Mouse (Mus musculus) liver, embryonic 14.5 days (tissue): ENCODE measurements at regions not wholly inside any gene's neighbourhood (a gene's known extent, or its start where the extent isn't known, plus 50 kb on each side); places are given as distances from the start of the nearest gene placed in this dataset.

Experiments
- ATAC-seq: fragments of 200-750 bp; cut with Nextera tagmentation; 2 replicates; pipeline ENCODE4 v1.8.0; 2017; ENCODE audit warnings: moderate number of reproducible peaks, mild to moderate bottlenecking, moderate library complexity; ENCODE audit not compliant: insufficient read depth
- DNase-seq, 3 experiments: peaks; one replicate each; pipeline ENCODE4 v3.0.0-alpha.2; 2012 to 2013; ENCODE audit warnings: low read depth in 3 of 3, low spot score in 3 of 3
- H3K27ac ChIP-seq: fragments of 300-500 bp; sonication (generic); 2 replicates; pipeline ENCODE4 v1.5.1; 2014; ENCODE audit warnings: moderate library complexity, mild to moderate bottlenecking, control low read depth, inconsistent platforms
- H3K27me3 ChIP-seq: fragments of 300-500 bp; sonication (generic); 2 replicates; pipeline ENCODE4 v1.6.1; 2014; ENCODE audit warnings: mild to moderate bottlenecking, low read length, moderate library complexity; ENCODE audit not compliant: control insufficient read depth, insufficient read depth
- H3K36me3 ChIP-seq: fragments of 300-500 bp; sonication (generic); replicated peaks from 2 replicates; pipeline ENCODE4 v1.6.1; 2014; ENCODE audit warnings: low read depth; ENCODE audit not compliant: control insufficient read depth, insufficient read depth
- H3K4me1 ChIP-seq, 2 experiments: fragments of 200-500 bp in 1 of 2; fragments of 300-500 bp in 1 of 2; sonication (generic) in 1 of 2; replicated peaks; 2 replicates each; pipeline ENCODE4 v1.6.1; 2012 to 2014; ENCODE audit warnings: antibody characterized with exemption in 1 of 2, inconsistent platforms in 1 of 2, low read length in 1 of 2; ENCODE audit not compliant: control insufficient read depth in 2 of 2, insufficient read depth in 2 of 2
- H3K4me2 ChIP-seq: fragments of 300-500 bp; sonication (generic); 2 replicates; pipeline ENCODE4 v1.6.1; 2014; ENCODE audit warnings: low read depth, mild to moderate bottlenecking, control low read depth, moderate library complexity
- H3K4me3 ChIP-seq, 2 experiments: fragments of 200-500 bp in 1 of 2; fragments of 300-500 bp in 1 of 2; sonication (generic) in 1 of 2; 2 replicates each; pipeline ENCODE4 v1.5.1; 2012 to 2014; ENCODE audit warnings: low read depth in 2 of 2, low read length in 2 of 2, mild to moderate bottlenecking in 2 of 2, control low read depth in 1 of 2, inconsistent platforms in 1 of 2, moderate library complexity in 1 of 2; ENCODE audit not compliant: insufficient read depth in 1 of 2
- H3K9ac ChIP-seq: fragments of 300-500 bp; sonication (generic); replicated peaks from 2 replicates; pipeline ENCODE4 v1.6.1; 2014; ENCODE audit warnings: mild to moderate bottlenecking, control low read depth, moderate library complexity
- H3K9me3 ChIP-seq: fragments of 300-500 bp; sonication (generic); 2 replicates; pipeline ENCODE4 v1.6.1; 2016; ENCODE audit warnings: low read length, mixed read lengths; ENCODE audit not compliant: control insufficient read depth
- CTCF ChIP-seq: IDR thresholded peaks from 2 replicates; pipeline ENCODE4 v1.5.1; 2016; ENCODE audit warnings: antibody characterized with exemption, low read depth, control low read depth
- EP300 ChIP-seq: IDR thresholded peaks from 2 replicates; pipeline ENCODE4 v1.6.1; 2016; ENCODE audit warnings: antibody characterized with exemption, low read depth
- WGBS: fragments of 180-500 bp; shearing (Covaris S2); extraction: QIAGEN DNeasy Blood & Tissue Kit; methylation state at CpG from one replicate; pipeline ENCODE4 v1.1.7; 2014; ENCODE audit not compliant: insufficient replicate concordance; 5-methylcytosine and 5-hydroxymethylcytosine counted together

DNA sequence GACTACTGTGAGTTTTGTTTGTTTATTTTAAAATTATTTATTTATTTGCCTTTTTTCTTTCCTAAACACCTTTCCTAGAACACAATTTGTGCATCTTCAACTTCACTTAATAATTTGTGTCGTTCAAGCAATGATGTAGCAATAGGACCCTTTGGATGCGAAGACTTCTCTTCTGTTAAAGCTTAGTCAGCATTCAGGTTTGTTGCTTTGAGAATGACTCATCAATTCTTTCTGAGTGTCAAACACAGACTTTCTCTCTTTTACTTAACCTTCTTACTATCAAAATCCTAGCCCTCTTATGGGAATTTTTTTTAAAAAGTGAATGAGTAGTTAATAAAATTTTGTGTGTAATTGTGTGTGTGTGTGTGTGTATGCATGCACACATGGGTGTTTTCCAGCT lies 211.3 kb downstream of the Ets1 start:
- WGBS = 55% methylated on average over 2 of the region's 2 CpGs
- H3K36me3 ChIP-seq = no peaks in the 10 kb centered on the region
- no peak for ATAC-seq
- H3K9ac ChIP-seq = no peak overlapping the region
- no peak overlapping the region for H3K27ac ChIP-seq
- no peaks in the 10 kb centered on the region for H3K27me3 ChIP-seq
- no peaks in the 10 kb centered on the region for H3K9me3 ChIP-seq
- no peak for DNase-seq
- H3K4me3 ChIP-seq = no peak overlapping the region
- H3K4me2 ChIP-seq = no peak overlapping the region
- H3K4me1 ChIP-seq = no peaks in the 10 kb centered on the region
- no peak for TF ChIP-seq EP300
- TF ChIP-seq CTCF = no peak

DNA sequence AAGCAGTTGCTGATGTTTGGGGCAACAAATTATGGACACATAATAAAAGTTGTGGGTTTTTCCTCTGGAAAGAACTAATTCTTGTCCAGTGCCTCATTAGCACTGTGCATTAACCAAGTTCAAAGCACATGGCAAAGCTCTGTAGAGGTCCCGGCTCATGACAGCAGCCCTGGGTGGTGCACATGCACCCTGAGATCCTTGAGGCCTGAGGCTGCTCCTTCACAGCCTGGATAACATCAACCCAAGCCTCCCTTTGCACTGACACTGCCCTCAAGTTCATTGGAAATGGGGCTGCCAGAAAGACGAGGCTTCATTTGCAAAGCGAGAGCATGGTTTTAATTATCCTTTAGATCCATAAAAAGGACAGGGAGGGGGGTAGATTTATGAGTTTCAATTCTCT lies 216.3 kb downstream of the Ets1 start:
- WGBS = 67% methylated on average over 3 of the region's 3 CpGs
- ATAC-seq (no peak), DNase-seq (no peak)
- H3K4me1 ChIP-seq = no peaks in the 10 kb centered on the region
- no peaks in the 10 kb centered on the region for H3K27me3 ChIP-seq
- H3K4me2 ChIP-seq = no peak overlapping the region
- TF ChIP-seq EP300 = no peak
- no peak for TF ChIP-seq CTCF
- no peak overlapping the region for H3K27ac ChIP-seq
- no peaks in the 10 kb centered on the region for H3K36me3 ChIP-seq
- H3K9me3 ChIP-seq = no peaks in the 10 kb centered on the region
- no peak overlapping the region for H3K4me3 ChIP-seq
- H3K9ac ChIP-seq = no peak overlapping the region

DNA sequence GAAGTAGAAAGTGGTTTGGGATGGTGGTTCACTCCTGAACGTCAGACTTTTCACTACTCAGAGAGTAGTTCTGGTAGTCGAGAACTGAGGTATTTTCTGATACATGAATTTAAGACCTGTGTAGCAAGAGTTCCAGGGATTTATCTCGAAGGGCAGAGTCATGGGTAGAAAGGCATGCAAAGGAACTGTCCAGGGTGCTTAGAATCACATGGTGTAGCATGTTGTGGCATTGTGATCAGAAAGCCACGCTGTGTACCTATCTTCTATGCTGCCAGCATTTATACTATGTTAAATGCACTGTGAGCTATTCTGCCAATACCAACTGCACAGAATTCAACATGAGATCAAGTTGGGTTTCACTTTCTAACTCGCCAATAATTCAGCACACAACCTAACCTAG lies 227.3 kb downstream of the Ets1 start:
- no peak overlapping the region for H3K4me3 ChIP-seq
- no peaks in the 10 kb centered on the region for H3K9me3 ChIP-seq
- no peak overlapping the region for H3K4me2 ChIP-seq
- no peak for ATAC-seq
- TF ChIP-seq EP300 (no peak), CTCF (no peak)
- DNase-seq = no peak
- no peaks in the 10 kb centered on the region for H3K27me3 ChIP-seq
- 45% methylated on average over 5 of the region's 5 CpGs for WGBS
- no peak overlapping the region for H3K27ac ChIP-seq
- no peaks in the 10 kb centered on the region for H3K36me3 ChIP-seq
- no peaks in the 10 kb centered on the region for H3K4me1 ChIP-seq
- no peak overlapping the region for H3K9ac ChIP-seq

DNA sequence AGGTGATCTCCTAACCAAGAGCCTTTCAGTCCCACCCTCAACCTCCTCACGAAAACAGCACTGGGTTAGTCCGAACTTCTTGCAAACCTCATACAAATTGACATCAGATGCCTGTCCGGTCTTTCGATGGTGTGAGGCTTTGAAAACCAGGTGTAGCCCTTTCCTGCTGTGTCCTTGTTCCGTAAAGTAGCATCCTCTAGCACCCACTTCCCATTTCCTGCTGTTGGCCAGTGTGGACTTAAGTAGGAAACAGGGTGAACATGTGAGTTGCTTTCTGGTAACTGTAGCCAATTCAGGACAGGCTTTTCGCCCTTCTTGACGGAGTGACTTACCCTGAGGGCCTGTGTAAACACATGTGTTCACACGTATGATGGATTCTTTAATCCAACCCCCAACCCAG lies 232.9 kb downstream of the Ets1 start:
- H3K4me3 ChIP-seq = no peak overlapping the region
- H3K9ac ChIP-seq = no peak overlapping the region
- 66% methylated on average over 8 of the region's 8 CpGs for WGBS
- no peaks in the 10 kb centered on the region for H3K4me1 ChIP-seq
- H3K9me3 ChIP-seq = no peaks in the 10 kb centered on the region
- no peak overlapping the region for H3K27ac ChIP-seq
- TF ChIP-seq CTCF (no peak), EP300 (no peak)
- H3K27me3 ChIP-seq = no peaks in the 10 kb centered on the region
- no peaks in the 10 kb centered on the region for H3K36me3 ChIP-seq
- H3K4me2 ChIP-seq = no peak overlapping the region
- ATAC-seq (no peak), DNase-seq (no peak)

DNA sequence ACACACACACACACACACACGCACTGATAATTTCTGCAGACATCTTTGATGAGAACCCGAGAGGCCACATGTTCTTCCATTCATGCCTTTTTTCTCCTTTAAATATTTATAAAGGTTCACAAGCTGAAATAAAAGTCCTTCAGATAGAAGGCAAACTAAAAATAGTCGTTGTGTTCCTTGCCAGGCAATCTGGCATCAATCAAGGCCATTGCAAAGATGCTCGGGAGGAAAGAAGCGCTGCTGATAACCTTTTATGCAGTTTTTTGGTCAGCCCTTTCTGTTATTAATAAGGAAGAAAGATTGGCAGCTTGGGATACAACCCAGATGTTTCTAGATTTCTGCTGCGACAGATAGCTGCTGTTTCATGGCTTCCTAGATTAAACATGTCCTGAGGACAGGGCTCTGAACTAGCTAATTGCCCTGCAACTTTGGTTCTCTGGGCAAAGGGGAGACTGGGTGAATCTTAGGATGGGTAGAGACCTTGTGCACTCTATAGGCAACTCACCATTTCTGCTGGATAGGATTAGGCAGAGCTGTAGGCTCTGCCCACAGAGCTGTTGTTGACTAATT lies 238.4 kb downstream of the Ets1 start:
- Histone ChIP-seq H3K9ac (no peak overlapping the region), H3K4me2 (no peak overlapping the region), H3K27ac (no peak overlapping the region), H3K4me3 (no peak overlapping the region), H3K27me3 (no peaks in the 10 kb centered on the region), H3K9me3 (no peaks in the 10 kb centered on the region), H3K4me1 (no peaks in the 10 kb centered on the region), H3K36me3 (no peaks in the 10 kb centered on the region)
- ATAC-seq = no peak
- TF ChIP-seq EP300 (no peak), CTCF (no peak)
- 55% methylated on average over 6 of the region's 6 CpGs for WGBS
- no peak for DNase-seq
